Mouse (Mus musculus): Measurements from ENCODE around the gene Sipa1l3. TPM values are rescaled to one million over a fixed set of nuclear protein-coding genes. Genes with fewer than 3 reads are reported as not detected.

Sipa1l3 gene
- polyA plus RNA-seq, 1 experiment: 6.5 TPM

GRCm38 (mm10) chr7:29305263-29305988 is 213.0 kb downstream of the Sipa1l3 start:
- H3K27ac ChIP-seq (replicated peaks; ENCODE audit: low read depth, low read length): no peak overlapping the region
- H3K4me3 ChIP-seq (ENCODE audit: insufficient read depth, low read depth, low read length): no peak overlapping the region
- H3K4me1 ChIP-seq (ENCODE audit: control insufficient read depth, insufficient read depth, insufficient read length, low read length): peaks cover 6% of the 10 kb centered on the region

- Histone ChIP-seq H3K4me3 (ENCODE audit: insufficient read depth, low read depth, low read length) (no peak overlapping the region), H3K4me1 (ENCODE audit: control insufficient read depth, insufficient read depth, insufficient read length, low read length) (peaks cover 6% of the 10 kb centered on the region)
These were observed 213.8 kb downstream of the Sipa1l3 start for GRCm38 (mm10) chr7:29304463-29305262.

DNA sequence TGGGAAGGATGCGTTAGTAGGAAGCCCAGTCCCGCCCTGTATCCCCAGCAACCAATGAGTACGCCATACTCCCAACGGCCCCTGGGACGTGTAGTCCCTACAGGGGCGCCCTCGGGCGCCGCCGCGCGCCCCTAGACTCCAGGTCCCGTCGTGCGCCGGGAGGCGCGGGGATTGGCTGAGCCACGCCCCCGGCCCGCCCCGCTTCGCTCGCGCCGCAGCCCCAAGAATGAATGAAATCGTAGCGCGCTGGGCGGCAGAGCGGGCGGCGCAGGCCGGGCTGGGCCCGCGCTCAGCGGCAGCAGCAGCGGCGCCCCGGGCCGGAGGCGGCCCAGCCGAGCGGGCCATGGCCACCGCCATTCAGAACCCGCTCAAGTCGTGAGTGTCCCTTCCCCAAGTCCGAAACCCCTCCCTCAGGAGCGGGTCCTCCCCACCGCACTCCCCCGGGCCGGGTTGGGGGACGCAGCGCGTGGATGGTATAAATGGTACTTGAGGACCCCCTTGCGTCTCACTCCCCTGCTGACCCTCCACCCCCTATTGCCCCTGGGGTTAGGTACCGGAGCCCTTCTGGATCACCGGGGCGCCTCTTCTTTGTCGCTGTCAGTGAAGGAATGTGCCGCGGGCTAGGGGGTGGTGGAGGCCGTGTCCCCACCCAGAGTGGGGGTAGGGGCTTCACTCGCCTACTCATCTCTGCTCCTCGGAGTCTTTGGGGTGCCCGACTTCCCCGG is 214.5 kb downstream of the Sipa1l3 start, which contains the start of gene Dpf1:
Gene Dpf1, plus strand, starts transcription at position 214 of the 725 bp plus-strand sequence.
- Histone ChIP-seq H3K27ac (replicated peaks; ENCODE audit: low read depth, low read length) (no peak within 1 kb of the TSS), H3K4me3 (ENCODE audit: insufficient read depth, low read depth, low read length) (peak within 1 kb of the TSS; percentile 39; the same call in 1 of the 2 replicates), H3K4me1 (ENCODE audit: control insufficient read depth, insufficient read depth, insufficient read length, low read length) (peaks cover 3% of the 10 kb centered on the region)

More at GRCm38 (mm10) chr7:29304463-29305262, 213.8 kb downstream of the Sipa1l3 start:
- H3K27ac ChIP-seq (replicated peaks; ENCODE audit: low read depth, low read length): no peak overlapping the region

DNA sequence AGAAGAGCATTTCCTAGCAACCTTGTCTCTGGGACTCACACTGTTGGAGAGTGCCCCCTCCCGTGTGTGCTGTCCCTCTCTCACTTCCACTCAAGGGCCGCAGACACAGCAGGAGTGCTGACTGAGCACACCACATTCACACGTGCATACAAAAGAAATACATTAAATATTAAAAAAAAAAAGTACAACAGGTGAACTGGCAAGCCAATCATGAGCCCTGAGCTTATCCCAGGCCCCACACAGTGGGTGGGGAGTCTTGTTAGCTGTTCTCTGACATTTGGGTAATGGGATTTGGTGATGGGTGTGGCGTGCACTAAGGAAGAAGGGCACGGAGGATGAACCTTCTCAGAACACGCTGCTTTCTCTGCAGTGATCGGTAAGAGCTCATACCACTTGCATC is 215.8 kb downstream of the Sipa1l3 start:
- Histone ChIP-seq H3K4me1 (ENCODE audit: control insufficient read depth, insufficient read depth, insufficient read length, low read length) (peaks cover 3% of the 10 kb centered on the region), H3K4me3 (ENCODE audit: insufficient read depth, low read depth, low read length) (no peak overlapping the region), H3K27ac (replicated peaks; ENCODE audit: low read depth, low read length) (no peak overlapping the region)

DNA sequence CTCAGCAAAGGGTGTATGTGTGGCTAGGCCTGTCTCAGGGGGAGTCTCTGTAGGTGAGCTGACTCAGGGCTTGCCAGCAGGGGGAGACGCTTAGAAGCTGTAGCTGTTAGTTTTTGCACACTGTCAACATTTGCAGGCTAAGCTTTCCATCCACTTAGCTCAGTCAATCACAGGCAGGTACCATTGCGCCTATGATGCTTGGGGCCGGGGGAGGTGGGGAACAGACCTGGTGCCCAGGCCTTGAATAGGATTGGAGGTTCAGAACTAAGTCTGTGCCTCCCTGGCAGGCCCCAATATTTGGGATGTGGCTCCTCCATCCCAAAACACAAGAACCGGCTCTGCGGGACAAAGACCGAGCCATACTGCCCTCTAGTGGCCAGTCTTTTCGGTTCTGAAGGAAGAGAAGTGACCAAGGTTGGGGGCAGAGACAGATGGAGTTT is 217.3 kb downstream of the Sipa1l3 start:
- no peak overlapping the region for H3K4me3 ChIP-seq (ENCODE audit: insufficient read depth, low read depth, low read length)
- H3K4me1 ChIP-seq (ENCODE audit: control insufficient read depth, insufficient read depth, insufficient read length, low read length): no peaks in the 10 kb centered on the region; the same call in 1 of the 2 replicates
- no peak overlapping the region for H3K27ac ChIP-seq (replicated peaks; ENCODE audit: low read depth, low read length)

- Histone ChIP-seq H3K4me3 (ENCODE audit: insufficient read depth, low read depth, low read length) (no peak overlapping the region), H3K4me1 (ENCODE audit: control insufficient read depth, insufficient read depth, insufficient read length, low read length) (no peaks in the 10 kb centered on the region), H3K27ac (replicated peaks; ENCODE audit: low read depth, low read length) (no peak overlapping the region)
These were observed 221.4 kb downstream of the Sipa1l3 start for GRCm38 (mm10) chr7:29296998-29297397.

DNA sequence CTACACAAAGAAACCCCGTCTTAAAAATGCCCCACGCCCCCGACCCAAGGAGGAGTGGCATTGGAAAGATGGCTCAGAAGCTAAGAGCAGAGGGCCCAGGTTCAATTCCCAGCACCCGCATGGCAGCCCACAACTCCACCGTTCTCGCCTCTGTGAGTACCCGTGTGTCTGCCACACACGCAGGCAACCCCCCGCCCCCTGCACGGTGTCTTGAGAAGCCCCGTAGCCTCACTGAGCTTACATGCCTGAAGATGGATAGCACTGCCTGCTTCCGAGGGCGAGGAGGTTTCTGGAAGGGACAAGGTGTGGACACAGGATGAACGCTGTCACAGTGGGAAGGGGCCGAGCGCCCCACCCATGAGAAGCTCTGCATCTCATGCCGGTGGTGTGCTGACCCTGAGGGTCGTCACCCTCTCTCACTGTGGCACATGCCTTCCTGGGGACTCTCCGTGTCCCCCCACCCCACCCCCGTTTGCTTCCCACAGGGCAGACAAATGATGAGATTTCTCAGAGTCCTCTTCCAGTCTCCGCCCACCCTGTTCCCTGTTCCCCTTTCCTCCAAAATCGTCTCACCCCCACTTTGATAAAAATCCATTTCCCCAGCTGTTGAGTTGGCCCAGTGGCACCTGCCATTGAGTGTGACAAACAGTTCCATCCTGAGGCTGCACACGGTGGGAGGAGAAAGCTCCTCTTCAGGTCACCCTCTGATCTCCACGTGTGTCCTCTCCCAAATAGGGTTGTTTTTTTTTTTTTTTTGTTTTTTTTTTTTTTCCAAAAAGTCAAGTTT is 222.4 kb downstream of the Sipa1l3 start:
- no peak overlapping the region for H3K27ac ChIP-seq (replicated peaks; ENCODE audit: low read depth, low read length)
- H3K4me1 ChIP-seq (ENCODE audit: control insufficient read depth, insufficient read depth, insufficient read length, low read length): no peaks in the 10 kb centered on the region
- no peak overlapping the region for H3K4me3 ChIP-seq (ENCODE audit: insufficient read depth, low read depth, low read length)

GRCm38 (mm10) chr7:29294111-29294761 is 224.2 kb downstream of the Sipa1l3 start:
- Histone ChIP-seq H3K4me1 (ENCODE audit: control insufficient read depth, insufficient read depth, insufficient read length, low read length) (no peaks in the 10 kb centered on the region), H3K27ac (replicated peaks; ENCODE audit: low read depth, low read length) (peak overlapping the region; percentile 57), H3K4me3 (ENCODE audit: insufficient read depth, low read depth, low read length) (no peak overlapping the region)

GRCm38 (mm10) chr7:29293131-29294065 is 225.0 kb downstream of the Sipa1l3 start:
- Histone ChIP-seq H3K4me1 (ENCODE audit: control insufficient read depth, insufficient read depth, insufficient read length, low read length) (no peaks in the 10 kb centered on the region), H3K27ac (replicated peaks; ENCODE audit: low read depth, low read length) (peak overlapping the region; percentile 81), H3K4me3 (ENCODE audit: insufficient read depth, low read depth, low read length) (no peak overlapping the region)

DNA sequence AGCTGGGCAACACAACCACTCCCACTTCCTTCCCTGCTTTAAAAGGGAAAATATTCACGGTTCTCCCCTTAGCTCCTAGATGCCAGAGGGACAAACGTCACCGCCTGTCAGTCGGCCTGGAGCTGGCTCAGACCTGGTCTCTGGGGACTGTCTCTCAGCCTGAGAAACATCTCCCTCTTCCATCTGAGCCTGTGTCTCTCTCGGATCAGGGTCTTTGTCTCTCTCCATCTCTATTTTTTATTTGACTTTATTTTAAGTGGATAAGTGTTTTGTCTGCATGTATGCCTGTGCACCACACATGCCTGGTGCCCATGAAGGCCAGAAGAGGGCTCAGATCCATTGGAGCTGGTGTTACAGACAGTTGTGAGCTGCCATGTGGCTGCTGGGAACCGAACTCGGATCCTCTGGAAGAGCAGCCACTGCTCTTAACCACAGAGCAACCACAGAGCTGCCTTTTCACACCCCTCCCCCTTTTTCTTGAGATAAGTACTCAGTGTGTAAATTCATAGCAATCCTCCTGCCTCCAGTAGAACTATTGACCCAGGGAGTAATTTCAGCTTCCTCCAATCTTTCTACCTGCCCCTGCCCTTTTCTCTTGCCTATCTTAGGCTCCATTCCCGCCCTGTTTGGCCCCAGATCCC is 225.9 kb downstream of the Sipa1l3 start:
- H3K4me3 ChIP-seq (ENCODE audit: insufficient read depth, low read depth, low read length): no peak overlapping the region
- no peaks in the 10 kb centered on the region for H3K4me1 ChIP-seq (ENCODE audit: control insufficient read depth, insufficient read depth, insufficient read length, low read length)
- peak overlapping the region; percentile 81 for H3K27ac ChIP-seq (replicated peaks; ENCODE audit: low read depth, low read length)

- H3K4me1 ChIP-seq (ENCODE audit: control insufficient read depth, insufficient read depth, insufficient read length, low read length): no peaks in the 10 kb centered on the region
- peak overlapping the region; percentile 26; the same call in 1 of the 2 replicates for H3K4me3 ChIP-seq (ENCODE audit: insufficient read depth, low read depth, low read length)
- H3K27ac ChIP-seq (replicated peaks; ENCODE audit: low read depth, low read length): peak overlapping the region; percentile 78
These were observed 226.6 kb downstream of the Sipa1l3 start for GRCm38 (mm10) chr7:29291616-29292457.
